Mouse (Mus musculus) cerebellum, adult 11-12 months (tissue): ENCODE measurements around the gene Fbxo42.

Experiments used
- DNase-seq: peaks from one replicate; pipeline ENCODE4 v3.0.0; 2022

The Fbxo42 gene

GRCm38 (mm10) chr4:141222752-141223151 lies 75.0 kb downstream of the Fbxo42 start:
- DNase-seq = no peak

GRCm38 (mm10) chr4:141228687-141229086 lies 81.0 kb downstream of the Fbxo42 start:
- DNase-seq = no peak

DNA sequence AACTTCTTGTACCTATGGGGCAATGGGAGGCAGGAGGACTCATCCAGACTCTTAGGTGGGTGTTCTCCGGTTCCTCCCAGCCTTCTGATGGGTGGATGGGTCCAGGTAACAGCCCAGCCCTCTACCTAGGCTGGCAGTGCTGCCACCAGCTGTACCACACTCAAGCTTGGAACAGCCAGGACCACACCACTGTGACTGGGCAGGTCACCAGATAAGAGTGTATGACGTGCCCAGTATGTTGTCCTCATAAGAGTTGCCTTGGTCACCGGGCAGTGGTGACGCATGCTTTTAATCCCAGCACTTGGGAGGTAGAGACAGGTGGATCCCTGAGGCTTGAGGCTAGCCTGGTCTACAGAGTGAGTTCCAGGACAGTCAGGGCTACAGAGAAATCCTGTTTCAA lies 85.5 kb downstream of the Fbxo42 start:
- no peak for DNase-seq

DNA sequence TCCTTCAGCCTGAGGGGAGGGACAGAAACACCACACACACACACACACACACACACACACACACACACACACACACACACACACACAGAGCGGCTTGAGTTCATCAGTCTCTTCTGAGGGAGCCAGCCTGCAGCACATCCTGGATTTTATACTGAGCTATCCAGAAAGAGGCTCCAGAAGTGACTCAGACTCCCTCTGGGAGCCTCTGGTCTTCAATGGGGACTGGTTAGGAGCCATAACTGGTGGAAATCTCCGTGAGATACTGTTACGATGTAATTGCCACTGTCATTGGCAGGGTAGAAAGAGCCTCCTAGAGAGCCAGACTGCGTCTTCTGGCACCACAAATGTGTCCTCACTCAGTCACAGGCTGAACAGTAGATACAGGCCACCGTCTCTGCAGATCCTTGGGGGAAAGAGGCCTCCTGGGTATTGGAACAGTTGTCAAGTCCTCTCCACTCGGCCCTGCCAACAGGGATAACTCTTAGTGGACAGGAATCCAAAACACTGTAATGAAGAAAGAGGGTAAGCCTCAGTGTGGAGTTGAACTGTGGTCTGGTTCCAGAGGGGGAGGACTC lies 87.9 kb downstream of the Fbxo42 start:
- no peak for DNase-seq

GRCm38 (mm10) chr4:141236856-141237255 lies 89.1 kb downstream of the Fbxo42 start:
- DNase-seq = no peak

DNA sequence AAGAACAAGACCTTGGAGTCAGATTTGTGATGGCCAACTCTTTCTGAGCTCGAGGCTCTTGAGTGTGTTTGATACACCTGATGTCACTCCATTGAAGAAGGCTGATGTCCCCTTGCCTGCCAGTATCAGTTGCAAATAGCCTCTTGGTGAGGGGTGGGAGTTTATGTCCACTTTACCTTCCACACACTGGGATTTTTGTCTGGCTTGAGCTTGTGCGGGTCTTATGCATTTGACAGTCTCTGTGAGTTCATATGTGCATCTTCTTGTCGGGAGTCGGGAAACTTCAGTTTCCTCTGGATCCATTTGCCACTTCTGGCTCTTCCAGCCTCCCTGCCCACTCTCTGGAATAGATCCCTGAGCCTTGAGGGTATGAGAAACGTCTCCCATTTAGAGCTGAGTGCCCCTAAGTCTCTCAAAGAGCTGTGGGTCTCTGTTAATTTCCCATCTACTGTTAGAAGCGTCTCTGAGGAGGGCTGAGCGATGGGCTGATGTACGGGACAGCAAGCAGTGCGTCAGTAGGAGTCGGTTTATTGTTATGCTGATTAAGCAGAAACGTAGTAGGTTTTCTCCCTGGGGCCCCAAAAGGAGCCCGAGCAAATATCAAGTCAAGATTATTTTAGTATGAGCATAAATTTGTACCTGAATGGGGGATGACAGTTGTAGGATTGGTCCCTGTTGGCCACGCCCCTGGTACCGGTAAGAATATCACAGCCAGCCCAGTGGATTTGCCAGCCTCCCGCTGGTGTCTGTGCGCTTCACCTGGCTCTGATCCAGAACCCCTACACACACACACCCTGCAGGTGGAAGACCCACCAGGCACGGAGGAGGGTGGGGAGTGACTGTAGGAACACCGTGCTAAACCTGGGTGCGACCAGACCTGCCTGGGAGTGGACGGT lies 91.0 kb downstream of the Fbxo42 start:
- no peak for DNase-seq

DNA sequence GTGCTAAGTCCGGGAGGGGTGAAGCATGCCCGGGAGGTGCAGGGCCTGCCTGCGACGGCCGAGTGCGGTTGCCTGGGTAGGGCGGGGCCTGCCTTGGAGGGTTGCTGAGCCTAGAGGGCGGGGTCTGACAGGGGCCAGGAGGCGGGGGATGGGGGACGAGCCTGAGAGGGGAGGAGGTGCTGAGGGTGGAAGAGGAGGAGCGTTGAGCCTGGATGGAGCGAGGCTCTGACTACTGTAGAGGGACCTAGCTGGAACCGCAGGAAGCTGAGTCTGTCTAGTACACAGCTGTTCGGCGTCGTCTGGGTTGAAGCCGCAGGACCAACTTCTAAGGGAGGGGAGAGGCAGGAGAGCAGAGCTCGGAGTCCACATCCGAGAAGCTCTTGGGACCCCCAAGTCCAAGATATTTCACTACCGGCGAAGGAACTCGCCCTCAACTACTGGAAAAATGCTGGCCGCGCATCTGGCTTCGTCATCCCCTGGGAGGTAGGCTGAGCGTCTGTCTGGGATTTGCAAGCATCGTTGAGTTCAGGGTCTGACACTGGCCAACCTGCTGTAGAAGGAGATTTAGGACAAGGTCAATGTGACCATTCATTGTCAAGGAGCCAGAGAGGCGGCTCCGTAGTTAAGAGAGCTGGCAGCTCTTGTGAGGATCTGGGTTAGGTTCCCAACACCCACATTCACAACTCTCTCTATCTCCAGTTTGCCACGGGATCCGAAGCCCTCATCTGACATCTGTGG lies 91.8 kb downstream of the Fbxo42 start, which contains the start of gene Arhgef19:
Gene Arhgef19 (plus strand): TSS at position 112 of the 738 bp plus-strand sequence.
- peak; percentile 39 for DNase-seq

GRCm38 (mm10) chr4:141240617-141241016 lies 92.9 kb downstream of the Fbxo42 start:
- no peak for DNase-seq

GRCm38 (mm10) chr4:141241861-141242260 lies 94.1 kb downstream of the Fbxo42 start:
- no peak for DNase-seq

DNA sequence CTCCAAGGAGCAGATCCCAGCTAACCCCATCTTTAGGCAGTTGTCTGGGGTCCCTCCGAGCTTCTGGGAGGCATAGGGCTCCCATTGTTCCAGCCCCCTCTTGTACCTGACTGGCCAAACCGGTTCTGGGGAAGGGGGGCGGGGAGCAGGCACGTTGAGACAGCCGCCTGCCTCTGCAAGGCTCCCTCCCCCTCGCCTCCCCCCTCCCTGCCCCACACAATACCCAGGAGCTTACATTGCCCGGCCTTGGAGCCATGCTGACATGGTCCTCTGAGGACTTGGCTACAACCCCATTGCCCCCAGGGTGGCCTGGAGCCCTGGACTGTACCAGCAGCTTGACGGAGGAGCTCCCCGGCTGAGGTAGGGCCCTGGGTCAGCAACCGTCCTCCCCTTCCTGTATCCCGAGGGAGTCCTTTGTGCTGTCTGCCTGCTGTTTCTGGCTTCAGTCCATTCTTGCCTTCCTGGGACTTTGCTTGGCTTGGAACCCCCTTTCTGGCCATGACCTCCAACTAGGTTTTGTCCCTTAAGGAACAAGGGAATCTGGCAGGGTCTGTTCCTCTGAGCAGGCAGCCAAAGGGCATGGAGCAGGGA lies 95.0 kb downstream of the Fbxo42 start:
- DNase-seq = no peak

GRCm38 (mm10) chr4:141243636-141244035 lies 95.9 kb downstream of the Fbxo42 start:
- no peak for DNase-seq

DNA sequence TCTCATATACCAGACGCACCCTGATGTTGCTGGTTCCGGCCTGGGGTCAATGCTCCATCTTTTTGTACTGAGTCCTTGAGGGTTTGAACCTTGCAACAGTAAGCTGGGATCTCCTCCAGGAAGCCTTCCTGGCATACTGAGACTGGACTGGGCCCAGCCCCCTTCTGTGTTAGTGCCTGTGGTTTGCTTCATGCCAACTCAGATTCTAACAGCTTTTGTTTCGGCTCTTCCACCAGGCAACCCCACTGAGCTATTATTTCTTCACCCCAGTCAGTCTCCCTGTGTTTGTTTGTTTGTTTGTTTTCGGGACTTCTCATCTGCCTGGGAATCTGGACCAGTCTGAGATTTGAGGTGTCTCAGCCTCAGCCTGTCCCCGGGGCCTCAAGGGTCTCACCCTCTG lies 96.7 kb downstream of the Fbxo42 start:
- DNase-seq = no peak

- peak; percentile 51 for DNase-seq
These were observed 97.3 kb downstream of the Fbxo42 start for GRCm38 (mm10) chr4:141244931-141245425.

DNA sequence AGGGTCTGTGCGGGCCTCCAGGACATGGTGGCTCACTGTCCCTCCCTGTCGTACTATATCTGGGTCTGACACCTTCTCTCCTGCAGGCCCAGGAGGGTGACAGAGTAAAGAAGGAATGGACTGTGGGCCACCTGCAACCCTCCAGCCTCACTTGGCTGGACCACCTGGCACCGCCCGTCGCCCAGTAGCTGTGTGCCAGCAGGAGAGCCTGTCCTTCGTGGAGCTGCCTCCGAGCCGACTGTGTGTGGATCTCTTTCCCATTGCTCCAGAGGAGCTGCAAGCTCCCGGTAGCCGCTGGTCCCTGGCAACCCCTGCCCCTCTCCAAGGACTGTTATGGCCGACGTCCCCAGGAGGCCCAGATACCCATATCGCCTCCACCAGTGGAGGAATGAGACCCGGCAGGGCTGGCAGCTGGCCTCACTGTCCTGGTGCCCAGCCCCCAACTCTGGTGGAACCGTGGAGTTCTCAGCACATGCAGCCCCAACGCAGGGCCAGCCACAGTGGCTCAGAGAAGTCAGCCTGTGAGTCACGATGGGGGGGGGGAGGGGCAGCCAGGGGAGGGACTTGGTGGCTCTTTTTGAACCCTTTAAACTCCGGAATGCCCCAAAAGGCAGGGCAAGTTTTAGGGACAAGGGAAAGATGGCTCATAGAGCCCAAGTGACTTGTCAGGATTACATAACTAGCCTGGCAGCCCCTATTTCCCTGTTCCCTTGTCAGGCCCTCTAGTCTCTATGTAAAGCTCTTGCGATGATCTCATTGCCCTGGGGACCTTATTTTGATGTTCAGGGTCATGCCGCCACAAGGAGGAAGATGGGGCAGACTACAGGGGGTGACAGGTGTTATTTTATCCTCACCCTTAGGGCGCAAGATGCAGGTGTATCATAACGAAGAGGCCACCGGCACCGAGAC lies 98.6 kb downstream of the Fbxo42 start:
- DNase-seq = no peak

DNA sequence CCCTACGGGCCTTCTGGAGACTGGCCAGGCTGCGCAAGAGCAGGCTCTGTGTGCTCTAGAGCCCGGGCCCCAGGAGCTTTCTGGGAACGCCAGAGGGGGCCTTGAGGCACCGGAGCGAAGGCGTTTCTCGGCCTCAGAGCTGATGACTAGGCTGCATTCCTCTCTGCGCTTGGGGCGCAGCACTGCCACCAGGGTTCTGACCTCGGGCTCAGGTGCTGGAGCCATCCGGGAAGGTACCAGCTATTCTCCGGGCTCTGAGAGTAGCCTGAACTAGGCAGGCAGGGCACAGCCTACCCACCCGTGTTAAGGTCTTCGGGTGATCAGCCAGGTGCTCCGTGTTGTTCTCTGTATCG lies 99.3 kb downstream of the Fbxo42 start:
- DNase-seq = no peak

GRCm38 (mm10) chr4:141247776-141248613 lies 100.3 kb downstream of the Fbxo42 start:
- DNase-seq = no peak

DNA sequence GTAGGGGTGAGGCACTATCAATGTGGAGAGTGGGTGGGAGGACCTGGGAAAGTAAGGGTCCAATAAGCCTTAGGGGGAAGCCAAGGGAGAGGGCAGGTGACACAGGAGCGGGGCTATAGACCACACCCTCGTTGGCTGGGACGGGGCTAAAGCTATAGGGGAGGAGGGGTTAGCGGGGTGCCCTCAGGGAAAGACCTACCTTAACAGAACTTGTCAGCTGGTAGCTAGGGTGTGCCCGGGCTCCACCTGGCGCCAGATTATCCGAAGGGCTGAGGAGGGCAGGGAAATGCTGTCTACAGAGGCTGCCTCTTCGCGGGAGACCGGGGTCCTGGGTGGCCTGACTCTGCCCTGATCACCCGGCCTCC lies 100.9 kb downstream of the Fbxo42 start:
- DNase-seq = no peak

- no peak for DNase-seq
These were observed 101.7 kb downstream of the Fbxo42 start for GRCm38 (mm10) chr4:141249383-141249782.

- no peak for DNase-seq
These were observed 103.4 kb downstream of the Fbxo42 start for GRCm38 (mm10) chr4:141251071-141251470.

- no peak for DNase-seq
These were observed 104.9 kb downstream of the Fbxo42 start for GRCm38 (mm10) chr4:141252641-141253040.
